Comparison of ENCODE assay signal across 21 mouse cellular contexts in genomic region chr9:118682154-118682553, GRCm38 (mm10).
A peak's percentile ranks its signal among the peaks of the same experiment; 100 is the strongest.
DNase-seq lines count a peak whose midpoint lies in the region; ATAC-seq lines count a peak whose summit lies in the region.
"Had no signal": no experiment of that assay in that cellular context is flagged by ENCODE, and none has a peak within 500 bp of the region (broad histone marks: within the 10 kb centered on the region; RNA-seq: fewer than 3 reads in every experiment).

No protein-coding gene starts in this region.

- DNase-seq in heart, embryonic 10.5 days (ENCODE audit: low spot score), result no peak
- DNase-seq in lung, postnatal 25 days (ENCODE audit: low spot score), result no peak
- peak; percentile 69 for DNase-seq in midbrain, embryonic 11.5 days (ENCODE audit: low spot score, missing footprints)
- DNase-seq in midbrain, embryonic 14.5 days, result no peak
- no peak for DNase-seq in cerebellum, postnatal 4 days (ENCODE audit: low spot score in 2 of 2)
- DNase-seq: B cell, adult 2 months; cerebellum, adult 2 months; cerebellum, postnatal 10 days; embryo, embryonic 11 days; gastrocnemius, postnatal 14 days; heart, adult 2 months; heart, postnatal 14 days had no signal

- H3K27ac ChIP-seq in heart, embryonic 16.5 days (ENCODE audit: low read length), result 0 out of 2 replicates have a peak overlapping the region, but pooled peaks have one; percentile 1
- H3K27ac ChIP-seq in heart, embryonic 10.5 days, result no peak overlapping the region
- peak overlapping the region; percentile 84 for H3K27ac ChIP-seq in lung, embryonic 15.5 days
- H3K27ac ChIP-seq in midbrain, embryonic 11.5 days (ENCODE audit: low read depth, low read length), result no peak overlapping the region
- no peak overlapping the region for H3K27ac ChIP-seq in midbrain, embryonic 14.5 days (replicated peaks; ENCODE audit: low read depth, low read length)
- H3K27ac ChIP-seq: embryonic facial prominence, embryonic 12.5 days; heart, adult 2 months; heart, embryonic 13.5 days; hindbrain, embryonic 13.5 days; hindbrain, postnatal 0 days had no signal

- no peak for ATAC-seq in heart, embryonic 16.5 days (replicated peaks; ENCODE audit: extremely low read depth, insufficient read depth, low FRiP score)
- peak; percentile 62; the same call in 1 of the 2 replicates for ATAC-seq in lung, embryonic 15.5 days (ENCODE audit: borderline replicate concordance, extremely low read depth, low FRiP score, low TSS enrichment)
- no peak for ATAC-seq in midbrain, embryonic 11.5 days (ENCODE audit: low FRiP score)
- no peak for ATAC-seq in midbrain, embryonic 14.5 days (ENCODE audit: low FRiP score, low TSS enrichment)
- ATAC-seq: CD4-positive, CD25-positive, alpha-beta regulatory T cell, adult 4 months; forebrain, embryonic 16.5 days; hindbrain, postnatal 0 days had no signal

- no peaks in the 10 kb centered on the region for H3K27me3 ChIP-seq in heart, embryonic 16.5 days (ENCODE audit: control insufficient read depth, insufficient read depth, low read length)
- H3K27me3 ChIP-seq in heart, embryonic 10.5 days (ENCODE audit: insufficient read depth, poor library complexity, severe bottlenecking), result no peaks in the 10 kb centered on the region
- no peaks in the 10 kb centered on the region for H3K27me3 ChIP-seq in lung, embryonic 15.5 days
- H3K27me3 ChIP-seq in midbrain, embryonic 11.5 days (ENCODE audit: control insufficient read depth, insufficient read depth, low read length), result no peaks in the 10 kb centered on the region
- no peaks in the 10 kb centered on the region for H3K27me3 ChIP-seq in midbrain, embryonic 14.5 days (ENCODE audit: control insufficient read depth, insufficient read depth, low read length)
- H3K27me3 ChIP-seq: embryonic facial prominence, embryonic 12.5 days; heart, embryonic 13.5 days; hindbrain, embryonic 13.5 days had no signal

- H3K9ac ChIP-seq in heart, embryonic 16.5 days (ENCODE audit: low read length), result no peak overlapping the region
- no peak overlapping the region for H3K9ac ChIP-seq in lung, embryonic 15.5 days
- H3K9ac ChIP-seq in midbrain, embryonic 11.5 days (ENCODE audit: low read length), result no peak overlapping the region
- H3K9ac ChIP-seq in midbrain, embryonic 14.5 days (replicated peaks; ENCODE audit: low read length), result no peak overlapping the region
- H3K9ac ChIP-seq: embryonic facial prominence, embryonic 12.5 days; heart, embryonic 13.5 days; hindbrain, embryonic 13.5 days had no signal

- no peak overlapping the region for H3K4me3 ChIP-seq in heart, embryonic 16.5 days (ENCODE audit: low read length)
- no peak overlapping the region for H3K4me3 ChIP-seq in heart, embryonic 10.5 days
- H3K4me3 ChIP-seq in lung, embryonic 15.5 days, result no peak overlapping the region
- H3K4me3 ChIP-seq in midbrain, embryonic 11.5 days (ENCODE audit: low read depth, low read length), result no peak overlapping the region
- H3K4me3 ChIP-seq in midbrain, embryonic 14.5 days (replicated peaks; ENCODE audit: low read depth, low read length), result no peak overlapping the region
- H3K4me3 ChIP-seq: embryonic facial prominence, embryonic 12.5 days; heart, adult 2 months; heart, embryonic 13.5 days; hindbrain, embryonic 13.5 days had no signal

- H3K36me3 ChIP-seq in heart, embryonic 16.5 days (ENCODE audit: control insufficient read depth, insufficient read depth), result peaks cover 2% of the 10 kb centered on the region; the same call in 1 of the 2 replicates
- 0 out of 2 replicates have a peak, but pooled peaks cover 7% of the 10 kb centered on the region for H3K36me3 ChIP-seq in heart, embryonic 10.5 days
- H3K36me3 ChIP-seq in lung, embryonic 15.5 days, result 0 out of 2 replicates have a peak, but pooled peaks cover 4% of the 10 kb centered on the region
- H3K36me3 ChIP-seq in midbrain, embryonic 11.5 days (ENCODE audit: control insufficient read depth, insufficient read depth, low read length), result no peaks in the 10 kb centered on the region
- H3K36me3 ChIP-seq in midbrain, embryonic 14.5 days (ENCODE audit: control insufficient read depth, insufficient read depth, low read length), result no peaks in the 10 kb centered on the region
- H3K36me3 ChIP-seq: G1E; hindbrain, embryonic 13.5 days had no signal

- peaks cover 21% of the 10 kb centered on the region for H3K4me1 ChIP-seq in heart, embryonic 16.5 days (ENCODE audit: control insufficient read depth, insufficient read depth, low read length)
- peaks cover 29% of the 10 kb centered on the region for H3K4me1 ChIP-seq in heart, embryonic 10.5 days
- peaks cover 51% of the 10 kb centered on the region for H3K4me1 ChIP-seq in lung, embryonic 15.5 days
- H3K4me1 ChIP-seq in midbrain, embryonic 11.5 days (ENCODE audit: control insufficient read depth, insufficient read depth, low read length), result peaks cover 5% of the 10 kb centered on the region
- H3K4me1 ChIP-seq in midbrain, embryonic 14.5 days (ENCODE audit: control insufficient read depth, insufficient read depth, low read length), result 0 out of 2 replicates have a peak, but pooled peaks cover 3% of the 10 kb centered on the region

- WGBS in heart, embryonic 16.5 days, result 44% methylated on average over 8 of the region's 8 CpGs
- 80% methylated on average over 8 of the region's 8 CpGs for WGBS in heart, embryonic 10.5 days
- 40% methylated on average over 8 of the region's 8 CpGs for WGBS in lung, embryonic 15.5 days
- WGBS in midbrain, embryonic 11.5 days, result 85% methylated on average over 8 of the region's 8 CpGs
- 94% methylated on average over 8 of the region's 8 CpGs for WGBS in midbrain, embryonic 14.5 days

- no peaks in the 10 kb centered on the region for H3K9me3 ChIP-seq in heart, embryonic 16.5 days (replicated peaks; ENCODE audit: control insufficient read depth, low read length)
- H3K9me3 ChIP-seq in heart, embryonic 10.5 days, result no peaks in the 10 kb centered on the region
- H3K9me3 ChIP-seq in lung, embryonic 15.5 days, result no peaks in the 10 kb centered on the region
- no peaks in the 10 kb centered on the region for H3K9me3 ChIP-seq in midbrain, embryonic 11.5 days (ENCODE audit: control insufficient read depth, low read length)
- H3K9me3 ChIP-seq in midbrain, embryonic 14.5 days (ENCODE audit: control insufficient read depth, low read length), result no peaks in the 10 kb centered on the region
- H3K9me3 ChIP-seq: embryonic facial prominence, embryonic 12.5 days; heart, embryonic 13.5 days; hindbrain, embryonic 13.5 days had no signal

- H3K4me2 ChIP-seq in heart, embryonic 16.5 days (ENCODE audit: low read depth, low read length), result no peak overlapping the region
- no peak overlapping the region for H3K4me2 ChIP-seq in lung, embryonic 15.5 days
- no peak overlapping the region for H3K4me2 ChIP-seq in midbrain, embryonic 11.5 days
- no peak overlapping the region for H3K4me2 ChIP-seq in midbrain, embryonic 14.5 days (ENCODE audit: low read length)
- H3K4me2 ChIP-seq: embryonic facial prominence, embryonic 12.5 days; heart, embryonic 13.5 days; hindbrain, embryonic 13.5 days had no signal

Comparison
In these comparisons a context has a peak if more than half of its experiments do, and no peak if none do; other contexts are left out.
1. H3K27ac ChIP-seq: peak in heart, embryonic 16.5 days (single experiment) and lung, embryonic 15.5 days (single experiment); none in heart, embryonic 10.5 days (single experiment), midbrain, embryonic 11.5 days (single experiment) and midbrain, embryonic 14.5 days (single experiment).